Mouse (Mus musculus): ENCODE results near the gene Taldo1. TPM values are rescaled to one million over a fixed set of nuclear protein-coding genes. Genes with fewer than 3 reads are reported as not detected.
"Not testable (repeated sequence)": the region's sequence is repeated elsewhere in the genome, so short reads cannot be mapped to it uniquely, and the experiment has no call there.

The Taldo1 gene
- total RNA-seq, 2 experiments from 2014 or later = 102 to 119 TPM

DNA sequence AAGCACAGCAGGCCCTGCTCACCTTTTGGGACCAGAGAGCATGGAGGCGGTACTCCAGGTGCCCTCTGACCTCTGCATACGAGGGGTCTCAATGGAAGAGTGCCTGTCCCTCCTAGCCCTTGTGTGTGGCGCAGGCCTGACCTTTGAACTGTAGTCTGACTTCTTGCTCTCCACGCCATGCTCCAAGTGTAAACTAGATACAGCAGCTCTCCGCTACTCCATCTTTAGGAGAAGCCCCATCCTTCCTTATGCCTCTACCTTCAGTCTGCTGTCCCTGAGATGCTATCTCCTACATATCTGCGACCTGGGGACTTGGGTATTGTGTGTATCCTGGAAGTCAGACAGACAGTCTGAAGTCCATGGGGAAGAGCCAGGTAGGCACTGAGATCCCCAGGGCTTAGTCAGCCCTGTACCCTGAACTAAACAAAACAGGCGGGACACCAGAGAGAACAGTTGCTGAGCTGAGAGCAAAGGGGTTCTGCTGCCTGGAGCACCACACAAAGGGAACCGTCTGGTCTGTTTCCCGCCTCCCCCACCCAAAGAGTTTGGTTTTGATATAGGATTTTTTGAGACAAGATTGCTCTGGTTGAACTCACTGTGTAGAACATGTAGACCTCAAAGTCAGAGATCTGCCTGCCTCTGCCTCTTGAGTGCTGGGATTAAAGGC lies 44.0 kb downstream of the Taldo1 start:
- intact Hi-C loops (cut with DNase I) = no loop called here
- DNase-seq (ENCODE audit: low spot score in 2 of 2) = no peak

DNA sequence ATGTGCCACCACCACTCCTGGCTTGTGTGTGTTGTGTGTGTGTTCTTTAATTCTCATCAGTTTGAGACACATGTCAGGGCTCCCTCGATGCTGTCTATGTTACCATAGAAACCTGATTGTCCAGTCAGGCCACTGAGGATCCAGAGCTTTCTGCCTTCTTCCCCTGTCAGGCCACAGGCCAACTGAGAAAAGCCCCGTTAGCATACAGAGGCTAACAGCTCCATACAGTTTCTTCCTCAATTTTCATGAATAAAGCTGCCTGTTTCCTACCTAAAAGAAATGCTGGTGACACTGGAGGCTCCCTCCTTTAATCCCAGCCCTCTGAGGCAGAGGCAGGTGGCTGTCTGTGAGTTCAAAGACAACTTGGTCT lies 44.5 kb downstream of the Taldo1 start:
- intact Hi-C loops (cut with DNase I) = no loop called here
- no peak for DNase-seq (ENCODE audit: low spot score in 2 of 2)

DNA sequence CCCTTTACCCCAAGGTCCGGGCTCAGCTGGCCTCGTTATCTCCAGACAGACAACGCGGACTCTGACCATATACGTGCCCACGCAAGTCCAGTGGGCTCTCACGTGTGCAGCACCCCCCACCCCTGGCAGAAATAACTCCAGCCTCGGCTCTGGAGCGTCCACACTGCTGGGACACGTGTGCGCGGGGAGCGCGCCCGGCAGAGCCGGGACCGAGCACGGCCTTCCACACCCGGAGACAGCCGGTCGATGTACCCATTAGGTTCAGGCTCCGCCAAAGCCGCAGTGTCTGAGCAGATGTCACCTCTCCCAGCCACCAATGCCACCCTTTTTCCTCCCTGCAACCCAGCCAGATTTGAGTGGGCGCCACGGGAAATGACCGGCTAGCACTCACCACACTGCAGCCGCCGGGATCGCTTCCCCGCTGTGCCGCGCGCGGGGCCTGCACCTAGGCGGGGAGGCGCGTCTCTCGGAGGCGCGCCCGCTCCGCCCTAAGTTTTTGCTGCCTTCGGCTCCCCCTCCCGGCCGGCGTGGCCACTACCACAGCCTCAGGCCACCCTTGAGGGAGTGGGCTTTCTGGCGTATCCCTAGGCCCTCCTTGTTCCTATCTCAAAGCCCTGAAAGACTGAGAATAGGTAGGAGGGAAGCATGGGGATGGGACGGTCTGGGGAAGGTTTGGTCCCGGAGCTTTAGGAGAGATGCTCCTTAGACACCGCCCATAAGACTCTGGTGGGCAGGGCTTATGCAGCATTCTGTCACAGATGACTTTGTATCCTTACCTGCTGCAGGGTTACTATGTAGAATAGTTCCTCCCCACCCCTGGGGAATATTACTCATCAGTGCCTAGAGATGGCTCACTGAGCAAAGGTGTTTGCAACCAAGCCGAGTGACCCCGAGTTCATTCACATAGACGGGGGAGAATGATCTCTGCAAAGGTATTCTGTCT lies 45.5 kb downstream of the Taldo1 start, which contains the start of gene Slc25a22:
Gene Slc25a22 (minus strand): TSS at position 715 of the 943 bp plus-strand sequence.
- peak; percentile 82 to 86 for DNase-seq (ENCODE audit: low spot score in 2 of 2)
- intact Hi-C loops (cut with DNase I) = no loop called here

DNA sequence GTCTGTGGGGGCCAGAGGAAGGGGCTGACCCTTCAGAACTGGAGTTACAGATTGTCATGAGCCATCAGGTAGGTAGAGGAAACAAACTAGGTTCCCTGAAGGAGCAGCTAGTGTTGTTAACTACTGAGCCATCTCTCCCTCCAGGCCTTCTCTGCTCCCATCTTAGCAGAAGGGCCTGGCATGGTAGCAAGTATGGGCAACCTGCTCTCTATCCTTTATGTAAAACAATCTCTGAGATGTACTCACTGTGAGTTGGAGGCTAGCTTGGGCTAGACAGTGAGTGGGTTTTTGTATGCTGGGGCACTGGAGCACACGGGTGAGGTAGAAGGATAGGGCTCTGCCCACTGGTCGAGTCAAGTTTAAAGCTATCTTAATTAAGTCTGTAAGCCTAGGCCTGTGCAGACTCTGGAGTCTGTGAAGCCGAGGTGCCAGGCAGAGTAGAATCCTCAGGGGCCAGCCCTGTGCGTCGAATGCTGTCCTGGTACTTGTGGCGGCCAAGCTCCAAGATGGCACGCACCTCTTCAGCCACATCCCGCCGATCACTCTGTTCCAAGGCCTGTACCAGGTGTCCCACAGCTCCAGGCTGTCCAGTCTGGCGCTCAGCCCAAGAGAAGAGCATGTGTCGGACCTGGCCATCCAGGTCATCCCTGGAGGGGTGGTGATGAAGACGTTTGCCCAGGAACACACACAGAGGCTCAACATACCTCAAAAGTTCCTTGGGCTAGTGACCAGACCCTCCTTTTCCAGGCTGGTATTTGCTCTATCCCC lies 46.4 kb downstream of the Taldo1 start:
- intact Hi-C loops (cut with DNase I) = no loop called here
- no peak for DNase-seq (ENCODE audit: low spot score in 2 of 2)

DNA sequence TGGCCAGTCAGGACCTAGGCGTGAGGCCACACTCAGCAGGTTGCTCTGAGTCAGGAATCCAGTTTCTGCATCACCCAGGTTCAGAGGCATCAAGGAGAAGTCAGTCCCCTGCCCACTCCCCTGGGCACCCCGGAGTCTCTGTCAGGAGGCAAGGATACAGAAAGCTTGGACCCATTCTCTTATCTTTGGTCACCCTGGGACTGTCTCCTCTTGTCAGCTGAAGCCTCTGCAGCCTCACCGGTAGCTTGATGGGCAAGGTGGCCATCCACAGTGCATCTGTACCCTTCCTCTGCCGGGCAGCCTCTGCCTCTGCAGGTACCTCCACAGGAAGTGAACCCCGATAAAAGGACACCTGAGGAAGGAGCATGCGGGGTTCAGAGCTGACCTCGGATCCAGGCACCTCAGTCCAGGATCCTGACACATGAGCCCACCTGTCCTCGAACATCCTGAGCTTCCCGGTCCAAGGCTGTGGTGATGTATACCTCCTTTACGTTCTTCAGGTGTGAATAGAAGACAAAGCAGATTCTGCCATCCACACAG lies 47.2 kb downstream of the Taldo1 start:
- intact Hi-C loops (cut with DNase I) = no loop called here
- DNase-seq (ENCODE audit: low spot score in 2 of 2) = no peak

DNA sequence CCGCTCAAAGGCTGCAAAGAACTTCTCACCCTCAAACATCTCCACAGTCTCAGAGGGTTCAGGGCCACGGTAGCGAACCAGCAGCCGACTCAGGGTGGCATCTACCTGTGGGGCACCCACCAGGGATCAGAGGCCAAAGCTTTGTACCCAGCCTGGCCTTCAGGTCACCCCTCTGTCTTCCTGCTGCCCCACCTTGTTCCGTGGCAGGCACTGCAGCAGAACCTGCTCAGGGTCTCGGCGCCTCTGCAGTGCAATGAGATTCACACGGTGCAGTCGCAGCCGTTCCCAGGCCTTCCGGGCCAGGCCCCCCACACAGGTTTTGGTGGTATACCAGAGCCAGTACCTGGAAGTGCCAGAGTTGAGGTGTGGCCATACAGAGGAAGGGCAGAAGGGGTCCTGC lies 47.8 kb downstream of the Taldo1 start:
- DNase-seq (ENCODE audit: low spot score in 2 of 2) = no peak
- intact Hi-C loops (cut with DNase I) = no loop called here

DNA sequence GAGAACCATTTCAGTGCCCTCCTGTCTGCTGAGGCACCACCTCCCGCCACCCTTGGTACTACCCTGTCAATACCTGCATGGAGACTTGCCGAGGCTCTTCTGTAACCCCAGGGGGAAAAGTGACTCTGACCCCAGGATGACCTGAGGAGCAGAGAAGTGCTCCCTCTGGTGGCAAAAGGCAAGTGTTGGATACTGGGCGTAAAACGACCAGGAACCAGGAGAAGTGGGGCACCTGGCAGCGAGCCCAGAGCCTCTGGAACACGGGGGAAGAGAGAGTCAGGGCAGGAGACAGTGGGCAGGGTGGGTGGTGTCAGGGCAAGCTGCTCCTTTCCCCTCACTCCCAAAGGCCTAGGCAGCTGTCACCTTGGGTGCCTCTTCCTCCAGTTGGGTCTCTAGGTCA lies 48.6 kb downstream of the Taldo1 start:
- intact Hi-C loops (cut with DNase I) = no loop called here
- DNase-seq (ENCODE audit: low spot score in 2 of 2) = peak; percentile 61 to 66

DNA sequence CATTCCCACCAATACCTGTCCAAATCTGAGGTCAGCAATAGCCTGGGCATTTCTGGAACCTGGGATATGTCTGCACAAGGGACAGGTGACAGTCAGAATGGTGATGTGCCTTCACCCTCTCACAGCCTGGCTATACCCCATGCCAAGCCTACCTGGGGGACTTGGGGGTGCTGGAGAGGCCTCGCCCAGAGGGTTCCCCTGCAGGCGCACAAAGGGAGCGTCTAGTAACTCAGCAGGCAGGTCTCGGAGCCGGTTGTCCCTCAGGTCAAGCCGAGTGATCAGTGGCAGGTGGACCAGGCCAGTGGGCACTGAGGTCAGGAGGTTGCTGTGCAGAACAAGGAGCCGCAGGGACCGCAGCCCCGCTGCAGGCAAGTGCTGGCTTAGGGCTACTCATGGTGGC lies 49.5 kb downstream of the Taldo1 start:
- intact Hi-C loops (cut with DNase I) = no loop called here
- no peak for DNase-seq (ENCODE audit: low spot score in 2 of 2)

DNA sequence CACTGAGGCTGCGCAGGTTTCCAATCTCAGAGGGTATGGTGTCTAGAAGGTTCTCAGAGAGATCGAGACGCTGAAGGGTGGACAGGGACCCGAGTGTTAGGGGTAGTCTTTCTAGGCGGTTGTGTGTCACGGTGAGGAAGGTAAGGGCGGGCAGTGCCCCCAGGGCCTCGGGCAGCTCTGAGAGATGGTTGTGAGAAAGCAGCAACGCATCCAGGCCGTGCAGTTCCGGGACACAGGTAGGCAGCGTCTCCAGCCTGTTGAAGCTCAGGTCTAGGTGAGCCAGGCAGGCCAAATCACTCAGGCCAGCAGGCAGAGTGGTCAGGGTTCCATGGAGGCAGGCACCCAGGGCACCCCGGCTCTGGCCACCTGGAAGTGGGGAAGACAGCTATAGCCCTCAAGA lies 50.2 kb downstream of the Taldo1 start:
- intact Hi-C loops (cut with DNase I) = no loop called here
- DNase-seq (ENCODE audit: low spot score in 2 of 2) = no peak

DNA sequence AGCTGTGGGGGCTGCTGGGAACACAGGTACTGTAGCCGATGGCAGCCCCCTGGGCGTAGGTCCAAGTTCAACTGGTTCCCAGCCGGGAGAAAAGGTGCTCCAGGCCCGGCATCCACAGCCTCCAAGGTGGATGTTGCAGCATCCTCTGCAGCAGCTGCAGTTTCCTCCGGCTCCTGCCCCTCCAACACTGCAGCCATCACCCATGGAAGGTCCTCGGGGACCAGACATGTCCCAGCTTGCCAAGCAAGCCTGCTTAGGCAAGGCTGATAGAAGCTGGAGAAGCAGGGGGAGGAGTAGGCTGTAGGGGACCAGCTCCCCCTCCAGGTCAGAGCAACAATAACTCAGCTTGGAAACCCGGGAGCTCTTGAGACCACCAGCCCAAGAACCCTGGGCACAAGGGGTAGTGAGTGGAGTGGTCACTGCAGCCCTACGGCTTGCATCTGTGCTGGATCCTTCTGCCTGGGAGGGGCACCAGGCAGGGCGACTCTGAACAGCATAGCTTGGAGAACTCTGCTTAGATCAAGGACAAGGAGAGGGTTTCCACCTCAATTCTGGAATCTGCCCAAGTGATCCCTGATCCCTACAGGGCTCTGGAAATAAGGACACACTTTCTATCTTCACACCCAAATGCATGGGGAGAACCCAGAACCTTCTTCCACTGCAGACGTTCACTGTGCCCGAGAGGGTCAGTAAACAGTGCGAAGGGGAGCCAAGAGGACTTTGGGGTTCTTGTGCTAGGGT lies 51.3 kb downstream of the Taldo1 start:
- no peak for DNase-seq (ENCODE audit: low spot score in 2 of 2)
- intact Hi-C loops (cut with DNase I) = no loop called here

DNA sequence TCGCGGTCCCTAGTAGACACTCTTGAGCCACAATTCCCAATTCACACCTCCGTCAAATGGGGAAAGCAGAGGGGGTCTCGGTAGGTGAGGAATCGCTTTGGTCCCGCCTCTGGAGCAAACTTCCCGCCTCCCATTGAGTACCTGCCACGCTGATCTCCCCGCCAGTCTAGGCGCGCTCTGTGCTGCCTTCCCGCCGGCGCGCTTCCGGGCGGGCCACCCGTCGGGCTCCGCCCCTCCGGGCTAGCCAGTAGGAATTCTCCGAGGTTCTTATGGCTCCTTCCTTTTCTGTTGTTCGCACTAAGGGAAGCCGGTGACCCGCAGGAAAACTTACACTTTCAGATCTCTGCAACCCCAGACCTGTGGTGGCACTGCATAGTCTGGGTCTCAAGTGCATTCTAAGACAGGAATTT lies 51.8 kb downstream of the Taldo1 start, which contains the start of gene Pidd1:
Gene Pidd1 (minus strand): TSS at position 198 of the 410 bp plus-strand sequence.
- no peak for DNase-seq (ENCODE audit: low spot score in 2 of 2)
- intact Hi-C loops (cut with DNase I) = no loop called here

DNA sequence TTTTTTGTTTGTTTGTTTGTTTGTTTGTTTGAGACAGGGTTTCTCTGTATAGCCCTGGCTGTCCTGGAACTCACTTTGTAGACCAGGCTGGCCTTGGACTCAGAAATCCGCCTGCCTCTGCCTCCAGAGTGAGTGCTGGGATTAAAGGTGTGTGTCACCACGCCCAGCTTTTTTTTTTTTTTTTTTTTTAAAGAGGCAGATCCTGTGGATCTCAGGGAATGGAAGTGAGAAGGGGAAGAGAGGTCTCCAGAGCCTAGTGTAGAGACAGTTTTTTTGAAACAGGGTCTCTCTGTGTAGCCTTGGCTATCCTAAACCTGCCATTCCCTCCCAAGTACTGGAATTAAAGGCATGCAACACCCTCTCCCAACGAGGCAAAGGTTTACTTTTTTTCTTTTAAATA lies 54.4 kb downstream of the Taldo1 start:
- intact Hi-C loops (cut with DNase I); DNase-seq (ENCODE audit: low spot score in 2 of 2): not testable (repeated sequence)

DNA sequence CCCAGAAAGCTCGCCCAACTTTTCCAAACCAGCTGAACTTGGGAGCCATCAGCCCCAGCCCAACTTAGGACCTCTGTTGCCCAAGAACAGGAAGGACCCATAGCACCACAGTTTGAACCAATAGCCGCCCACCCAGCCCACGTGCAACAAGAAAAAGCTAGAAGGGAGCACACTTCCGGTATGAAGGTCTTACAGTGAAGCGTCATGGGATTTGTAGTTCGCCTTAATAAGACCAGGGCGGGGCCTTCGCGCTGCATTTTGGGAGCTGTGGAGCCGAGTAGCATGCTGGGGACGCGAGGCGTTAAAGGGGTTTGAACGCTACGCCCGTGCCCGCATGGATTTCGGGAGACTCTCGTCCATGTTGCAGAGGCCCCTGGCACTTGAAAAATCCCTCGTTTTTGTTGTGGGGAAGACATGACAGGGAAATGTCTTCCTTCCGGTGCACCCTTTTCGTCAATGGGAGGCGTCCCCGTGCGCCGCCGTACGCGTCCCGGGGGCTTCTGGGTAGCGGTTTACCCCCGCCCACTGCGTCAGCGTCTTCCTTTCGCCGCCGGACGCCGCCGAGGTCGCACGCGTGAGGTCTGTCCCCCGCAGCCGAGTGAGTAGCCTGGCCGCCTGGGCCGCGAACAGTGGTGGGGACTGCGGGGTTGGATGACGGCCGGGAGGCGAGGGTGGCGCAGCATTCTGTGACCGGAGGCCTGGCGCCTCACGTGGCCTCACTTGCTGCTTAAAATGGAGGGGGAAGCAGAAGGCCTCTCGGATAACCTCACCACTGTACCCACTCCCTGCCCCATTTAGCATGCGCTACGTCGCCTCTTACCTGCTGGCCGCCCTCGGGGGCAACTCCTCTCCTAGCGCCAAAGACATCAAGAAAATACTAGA lies 55.4 kb downstream of the Taldo1 start, which contains the start of gene Rplp2:
Gene Rplp2 (plus strand): TSS at position 261 of the 882 bp plus-strand sequence.
- peak; percentile 93 to 94 for DNase-seq (ENCODE audit: low spot score in 2 of 2)
- intact Hi-C loops (cut with DNase I) = no loop called here

DNA sequence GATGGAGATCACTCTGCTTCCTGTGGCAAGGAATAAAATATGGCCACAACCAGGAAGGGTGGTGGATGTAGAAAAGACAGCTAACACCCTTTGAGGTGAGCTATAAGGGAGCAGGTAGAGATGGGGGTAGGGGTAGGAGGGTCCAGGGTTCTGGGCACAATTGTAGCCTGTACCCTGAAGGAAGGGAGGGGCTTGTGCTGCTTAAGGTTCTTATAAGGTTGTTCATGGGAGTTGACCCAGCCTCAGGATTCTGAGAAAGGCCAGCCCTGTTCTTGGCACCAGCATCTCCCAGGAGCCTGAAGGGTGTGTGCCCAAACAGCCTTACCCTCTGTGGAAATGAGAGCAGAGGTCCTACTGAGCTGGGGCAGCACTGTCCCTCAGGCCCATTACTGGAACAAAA lies 59.9 kb downstream of the Taldo1 start:
- intact Hi-C loops (cut with DNase I) = no loop called here
- no peak for DNase-seq (ENCODE audit: low spot score in 2 of 2)

Measured in left cerebral cortex, postnatal 14 days (tissue).